Mouse (Mus musculus) mouse embryonic stem cell (cell line): ENCODE data around the gene Cacnb1.

ENCODE experiments used
- in situ Hi-C, 2 experiments: fragments of 300-500 bp; cut with MboI; formaldehyde crosslinking; loops; 1 replicate in 1 of 2; 3 replicates in 1 of 2; pipeline ENCODE4 v1.14.3; 2019 to 2020; ENCODE audit warnings: low sequenced_read_pairs in 2 of 2, low pct_unique_long_range_greater_than_20kb in 1 of 2, mixed read lengths in 1 of 2; ENCODE audit not compliant: unreplicated experiment in 1 of 2

Gene Cacnb1

GRCm38 (mm10) chr11:97998074-97998793 lies 24.6 kb downstream of the Cacnb1 start:
- in situ Hi-C loops = no loop called here

DNA sequence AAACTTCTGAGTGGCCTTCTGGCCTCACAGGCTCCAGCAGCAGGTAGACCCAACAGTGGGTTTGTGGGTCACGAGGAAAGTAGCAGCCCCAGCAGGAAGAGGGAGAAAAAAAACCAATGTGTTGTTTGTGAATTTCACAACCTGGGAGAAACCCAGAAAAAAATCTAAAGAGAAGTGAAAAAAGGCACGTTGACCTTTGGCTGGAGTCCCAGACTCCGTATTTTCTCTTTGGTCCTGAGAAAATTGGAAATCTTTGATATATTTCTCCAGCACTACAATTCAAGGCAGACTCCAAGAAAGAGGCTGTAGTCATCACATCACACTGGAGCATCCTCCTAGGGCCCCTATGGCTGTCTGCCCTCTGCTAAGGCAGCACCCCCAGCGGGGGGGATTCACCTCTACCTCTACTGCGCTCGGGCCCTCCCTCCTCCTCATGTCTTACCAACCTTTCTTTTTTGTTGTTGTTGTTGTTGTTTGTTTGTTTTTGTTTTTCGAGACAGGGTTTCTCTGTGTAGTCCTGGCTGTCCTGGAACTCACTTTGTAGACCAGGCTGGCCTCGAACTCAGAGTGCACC lies 25.4 kb downstream of the Cacnb1 start:
- in situ Hi-C loops = no loop called here

DNA sequence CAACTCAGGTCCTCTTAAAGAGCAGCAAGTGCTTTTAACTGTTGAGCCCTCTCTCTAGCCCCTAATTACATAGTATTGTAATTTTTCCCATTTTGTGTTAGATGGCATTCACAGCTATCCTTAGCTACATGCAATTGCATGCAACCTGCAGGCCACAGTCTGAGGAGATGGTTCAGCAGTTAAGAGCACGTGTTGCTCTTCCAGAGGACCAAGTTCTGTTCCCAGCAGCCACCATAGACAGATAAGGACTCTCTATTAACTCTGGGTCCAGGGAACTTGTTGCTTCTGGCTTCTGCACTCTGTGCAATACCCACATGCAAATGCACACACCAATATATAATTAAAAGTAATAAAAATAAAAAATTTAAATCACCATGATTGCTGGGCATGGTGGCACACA lies 26.1 kb downstream of the Cacnb1 start:
- in situ Hi-C loops = no loop called here

DNA sequence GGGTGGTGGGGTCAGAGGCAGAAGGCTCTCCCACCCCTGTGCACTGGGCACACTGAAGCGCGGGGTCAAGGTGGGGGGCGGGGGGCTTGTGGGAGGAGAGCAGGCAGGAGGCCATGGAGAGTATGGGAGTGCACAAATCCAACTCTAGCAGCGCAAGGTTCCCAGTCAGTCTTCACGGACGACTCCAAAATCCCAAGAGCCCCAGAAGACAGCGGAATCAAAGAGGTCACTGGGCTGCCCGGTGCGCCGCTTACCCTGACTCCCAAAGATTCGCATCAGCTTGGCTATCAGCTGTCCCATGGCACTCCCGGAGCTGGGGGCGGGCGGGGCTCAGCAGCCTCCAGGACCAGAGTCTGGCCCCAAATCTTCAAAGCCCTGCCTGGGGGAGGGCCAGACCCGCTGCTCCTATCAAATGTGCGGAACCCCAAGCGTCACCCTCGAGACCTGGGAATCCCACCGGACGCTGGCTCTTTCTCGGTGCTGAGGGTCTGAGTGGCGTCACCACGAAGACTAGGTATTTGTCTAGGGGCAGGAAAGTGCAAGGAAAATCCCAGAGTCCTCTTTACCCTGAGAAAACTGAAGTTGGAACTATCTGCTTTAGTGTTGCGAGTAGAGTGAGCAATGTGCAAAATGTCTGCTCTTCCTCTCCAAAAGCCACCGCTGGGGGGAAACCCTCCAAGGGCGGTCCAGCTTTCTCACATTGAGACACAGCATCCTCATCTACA lies 27.1 kb downstream of the Cacnb1 start, which contains the start of gene Arl5c:
Gene Arl5c (minus strand): TSS at position 618 of the 725 bp plus-strand sequence.
- in situ Hi-C loops = no loop called here

- in situ Hi-C loops = no loop called here
Observed at GRCm38 (mm10) chr11:97994539-97995100, 28.2 kb downstream of the Cacnb1 start.

DNA sequence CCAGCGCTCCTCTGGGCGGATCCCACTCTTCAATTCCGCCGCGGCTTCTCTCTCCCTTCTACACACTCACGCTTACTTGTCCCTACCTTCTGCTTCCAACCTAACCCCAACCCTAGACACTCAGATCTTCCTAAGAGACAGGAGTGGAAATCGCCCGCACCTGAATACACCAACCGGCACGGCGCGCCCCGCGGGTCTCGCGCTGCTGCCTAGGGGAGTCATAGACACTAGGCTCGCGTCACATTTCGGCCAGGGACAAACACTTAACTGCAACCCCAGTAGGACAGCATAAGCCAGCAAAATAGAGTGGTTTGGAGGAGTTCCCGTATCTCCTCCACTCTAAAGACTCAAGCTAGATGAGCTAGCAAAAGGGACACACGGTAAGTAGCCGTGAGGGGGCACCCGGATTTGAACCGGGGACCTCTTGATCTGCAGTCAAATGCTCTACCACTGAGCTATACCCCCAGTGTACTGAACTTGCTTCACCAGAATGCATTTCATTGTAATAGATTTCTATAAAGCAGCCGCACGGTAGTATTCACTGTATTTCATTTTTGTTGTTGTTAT lies 34.2 kb downstream of the Cacnb1 start:
- in situ Hi-C loops = loop anchor here (5.0 to 10.0 kb wide), 5 partner anchors 54 to 194 kb away; partner anchors contain the start of gene Lasp1 (in 2 of the 2)

GRCm38 (mm10) chr11:97987551-97988526 lies 35.0 kb downstream of the Cacnb1 start:
- in situ Hi-C loops = loop anchor here (5.0 to 10.0 kb wide), 5 partner anchors 53 to 193 kb away; partner anchors contain the start of gene Lasp1 (in 2 of the 2)

- in situ Hi-C loops = loop anchor here (5.0 to 10.0 kb wide), 5 partner anchors 52 to 192 kb away; partner anchors contain the start of gene Lasp1 (in 2 of the 2)
Observed at GRCm38 (mm10) chr11:97986738-97987465, 35.9 kb downstream of the Cacnb1 start.

DNA sequence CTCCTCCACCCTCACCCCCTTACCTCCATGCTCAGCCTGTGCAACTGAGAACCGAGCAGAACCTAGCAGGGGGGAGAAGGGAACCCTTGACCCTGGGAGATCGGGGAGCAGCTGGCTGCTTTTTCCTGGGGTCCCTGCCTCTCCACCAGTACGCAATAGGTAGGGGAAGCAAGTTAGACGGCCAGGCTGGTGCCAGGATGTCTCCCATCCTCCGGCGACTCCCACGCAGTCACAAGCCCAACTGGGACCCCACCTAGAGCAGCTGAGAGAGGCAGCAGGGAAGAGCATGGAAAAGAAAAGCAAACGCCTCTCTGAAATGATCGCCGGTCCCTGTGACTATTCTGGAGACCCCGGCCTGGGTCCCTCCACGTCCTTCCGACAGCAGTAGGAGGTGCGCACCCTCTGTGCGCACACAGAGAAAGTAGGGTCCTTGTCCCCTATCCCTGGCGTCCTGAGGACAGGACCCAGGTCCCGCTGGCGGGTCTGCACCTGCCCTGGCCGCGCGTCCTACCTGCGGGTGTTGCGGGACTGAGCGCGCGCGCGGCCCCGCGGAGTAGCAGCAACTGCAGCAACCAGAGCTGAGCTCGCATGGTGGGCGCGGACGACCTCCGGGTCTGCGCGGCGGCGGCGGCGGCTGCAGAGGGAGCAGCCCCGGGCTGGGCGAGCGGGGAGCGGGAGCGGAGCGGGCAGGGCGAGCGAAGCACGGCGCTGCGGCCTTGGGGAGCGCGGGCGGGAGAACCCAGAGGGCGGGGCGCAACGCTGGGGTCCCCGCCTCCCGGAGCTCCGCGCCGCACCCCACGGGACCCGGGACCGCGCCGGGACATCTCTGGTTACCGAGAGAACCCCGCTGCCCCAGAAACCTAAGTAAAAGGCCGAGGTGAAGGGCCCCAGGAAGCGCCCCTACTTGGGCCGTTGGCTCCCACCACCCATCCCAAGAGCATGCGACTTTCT lies 36.8 kb downstream of the Cacnb1 start, which contains the start of gene Plxdc1:
Gene Plxdc1 (minus strand): TSS at position 718 of the 951 bp plus-strand sequence.
- in situ Hi-C loops = loop anchor here (5.0 to 10.0 kb wide), 5 partner anchors 51 to 191 kb away; partner anchors contain the start of gene Lasp1 (in 2 of the 2)

GRCm38 (mm10) chr11:97983983-97984382 lies 38.9 kb downstream of the Cacnb1 start:
- in situ Hi-C loops = loop anchor here (10.0 kb wide), 2 partner anchors 49 to 189 kb away; partner anchors contain the start of gene Lasp1 (in 1 of the 2)

DNA sequence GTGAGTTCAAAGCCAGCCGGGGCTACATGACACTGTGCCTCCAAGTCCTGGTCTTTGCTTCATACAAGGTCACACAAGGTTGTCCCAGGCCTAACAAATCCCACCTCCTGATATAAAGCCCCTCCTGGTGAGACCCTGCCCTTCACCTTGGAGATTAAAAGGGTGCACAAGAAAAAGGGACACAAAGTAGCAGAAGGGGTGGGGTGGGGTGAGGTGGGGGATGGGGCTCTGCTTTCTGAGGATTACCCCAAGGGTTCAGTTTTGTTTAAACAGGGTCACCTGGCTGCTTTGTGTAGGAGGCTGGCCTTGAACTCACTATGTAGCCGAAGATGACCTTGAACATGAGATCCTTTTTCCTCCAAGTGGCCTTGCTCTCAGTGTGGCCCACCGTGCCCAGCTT lies 39.3 kb downstream of the Cacnb1 start:
- in situ Hi-C loops = loop anchor here (10.0 kb wide), 2 partner anchors 49 to 189 kb away; partner anchors contain the start of gene Lasp1 (in 1 of the 2)

- in situ Hi-C loops = loop anchor here (10.0 kb wide), 2 partner anchors 48 to 188 kb away; partner anchors contain the start of gene Lasp1 (in 1 of the 2)
Observed at GRCm38 (mm10) chr11:97982721-97983120, 40.1 kb downstream of the Cacnb1 start.

- in situ Hi-C loops = loop anchor here (10.0 kb wide), 2 partner anchors 46 to 186 kb away; partner anchors contain the start of gene Lasp1 (in 1 of the 2)
Observed at GRCm38 (mm10) chr11:97980531-97980966, 42.3 kb downstream of the Cacnb1 start.

DNA sequence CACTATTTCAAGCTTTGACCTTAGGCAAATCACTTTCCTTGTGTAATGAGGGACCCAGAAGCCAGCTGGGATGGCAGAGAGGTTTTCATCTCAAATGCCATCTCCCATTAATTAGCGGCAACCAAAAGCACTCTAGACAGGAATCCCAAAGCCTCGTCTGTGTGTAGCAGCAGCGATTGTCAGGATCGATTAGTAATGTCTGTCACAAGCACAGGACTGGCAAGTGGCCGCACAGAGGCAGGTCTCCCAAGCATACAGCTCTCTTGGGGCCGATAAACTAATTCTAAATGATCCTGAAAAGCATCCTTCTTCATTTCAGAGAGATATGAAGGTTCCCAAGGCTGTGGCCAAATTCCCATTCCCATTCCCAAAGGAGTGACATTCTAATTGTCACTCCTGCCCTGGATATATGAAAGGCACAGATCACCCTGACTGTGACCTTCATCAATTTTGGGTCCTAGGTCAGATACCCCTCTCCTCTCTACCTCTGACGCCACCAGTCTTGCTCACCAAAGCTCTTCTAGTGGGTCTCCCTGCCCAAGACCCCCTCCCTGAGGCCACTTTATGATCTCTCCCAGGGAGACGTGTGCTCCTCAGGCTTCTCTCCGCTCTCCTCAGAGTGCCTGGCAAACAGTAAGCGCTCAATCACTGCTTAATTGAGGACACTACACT lies 42.9 kb downstream of the Cacnb1 start:
- in situ Hi-C loops = loop anchor here (10.0 kb wide), 2 partner anchors 45 to 185 kb away; partner anchors contain the start of gene Lasp1 (in 1 of the 2)

DNA sequence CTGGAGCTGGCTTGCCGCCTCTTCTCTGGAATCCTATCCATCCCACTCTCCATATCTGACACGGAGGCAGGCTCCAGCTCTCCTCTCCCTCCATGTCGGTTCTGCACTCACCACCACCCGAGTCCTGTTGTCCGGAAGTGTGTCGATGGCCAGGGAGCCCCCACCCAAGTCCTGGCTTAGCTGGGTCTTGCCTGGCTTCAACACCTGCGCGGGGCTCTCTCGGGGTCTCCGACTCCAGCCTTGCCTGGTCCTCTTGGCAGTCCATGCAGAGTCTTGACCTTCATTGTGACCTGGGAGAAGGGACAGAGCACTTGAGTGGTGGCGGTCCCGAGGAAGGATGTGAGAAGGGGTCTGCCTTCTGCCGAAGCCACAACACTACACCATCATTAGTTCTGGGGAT lies 44.4 kb downstream of the Cacnb1 start:
- in situ Hi-C loops = no loop called here
